Mouse (Mus musculus) lung, embryonic 16.5 days (tissue): ENCODE measurements around the gene Id4. TPM values are rescaled to one million over a fixed set of nuclear protein-coding genes. Genes with fewer than 3 reads are reported as not detected.

Experiments used
- ATAC-seq: fragments of 200-750 bp; cut with Nextera tagmentation; 2 replicates; pipeline ENCODE4 v1.8.0; 2017; ENCODE audit warnings: low read depth, mild to moderate bottlenecking, moderate library complexity
- H3K27ac ChIP-seq: fragments of 300-500 bp; sonication (generic); 2 replicates; pipeline ENCODE4 v1.5.1; 2014; ENCODE audit warnings: mild to moderate bottlenecking, control low read depth, low read length
- H3K27me3 ChIP-seq: fragments of 300-500 bp; sonication (generic); 2 replicates; pipeline ENCODE4 v1.6.1; 2014; ENCODE audit warnings: low read depth, low read length, mixed read lengths; ENCODE audit not compliant: control insufficient read depth, insufficient read depth
- H3K36me3 ChIP-seq: fragments of 300-500 bp; sonication (generic); 2 replicates; pipeline ENCODE4 v1.6.1; 2014; ENCODE audit warnings: low read length; ENCODE audit not compliant: control insufficient read depth, insufficient read depth
- H3K4me1 ChIP-seq: fragments of 300-500 bp; sonication (generic); replicated peaks from 2 replicates; pipeline ENCODE4 v1.6.1; 2014; ENCODE audit warnings: low read length, mixed read lengths; ENCODE audit not compliant: control insufficient read depth, insufficient read depth
- H3K4me2 ChIP-seq: fragments of 300-500 bp; sonication (generic); 2 replicates; pipeline ENCODE4 v1.6.1; 2014; ENCODE audit warnings: low read depth, low read length, control low read depth
- H3K4me3 ChIP-seq: fragments of 300-500 bp; sonication (generic); 2 replicates; pipeline ENCODE4 v1.5.1; 2014; ENCODE audit warnings: mild to moderate bottlenecking, low read length, control low read depth
- H3K9ac ChIP-seq: fragments of 300-500 bp; sonication (generic); 2 replicates; pipeline ENCODE4 v1.6.1; 2014; ENCODE audit warnings: low read length, control low read depth
- H3K9me3 ChIP-seq: fragments of 300-500 bp; sonication (generic); 2 replicates; pipeline ENCODE4 v1.6.1; 2016; ENCODE audit warnings: low read length; ENCODE audit not compliant: control insufficient read depth
- WGBS: fragments of 180-500 bp; shearing (Covaris S2); extraction: QIAGEN DNeasy Blood & Tissue Kit; methylation state at CpG from one replicate; pipeline ENCODE4 v1.1.7; 2014; 5-methylcytosine and 5-hydroxymethylcytosine counted together
- polyA plus RNA-seq: library from polyadenylated mRNA; unstranded; fragments of >200 nt; fragmentation: Nextera tagmentation; extraction: Ambion mirVana; gene quantifications from 2 replicates; pipeline ENCODE4 v1.2.1, GENCODE M21; 2015

The Id4 gene
- polyA plus RNA-seq, 1 experiment from 2014 or later, result 2.0 TPM

GRCm38 (mm10) chr13:48284918-48285693, 24.1 kb downstream of the Id4 start:
- H3K4me2 ChIP-seq, result no peak overlapping the region
- H3K27me3 ChIP-seq, result no peaks in the 10 kb centered on the region
- H3K4me3 ChIP-seq, result no peak overlapping the region
- H3K36me3 ChIP-seq, result no peaks in the 10 kb centered on the region
- H3K9ac ChIP-seq, result no peak overlapping the region
- H3K4me1 ChIP-seq, result no peaks in the 10 kb centered on the region
- no peaks in the 10 kb centered on the region for H3K9me3 ChIP-seq
- H3K27ac ChIP-seq, result no peak overlapping the region
- WGBS, result 74% methylated on average over 9 of the region's 9 CpGs
- no peak for ATAC-seq

GRCm38 (mm10) chr13:48290427-48290826, 29.4 kb downstream of the Id4 start:
- no peaks in the 10 kb centered on the region for H3K27me3 ChIP-seq
- H3K9me3 ChIP-seq, result no peaks in the 10 kb centered on the region
- no peak overlapping the region for H3K4me3 ChIP-seq
- no peak overlapping the region for H3K27ac ChIP-seq
- no peaks in the 10 kb centered on the region for H3K36me3 ChIP-seq
- no peaks in the 10 kb centered on the region for H3K4me1 ChIP-seq
- H3K9ac ChIP-seq, result no peak overlapping the region
- 48% methylated on average over 13 of the region's 13 CpGs for WGBS
- no peak overlapping the region for H3K4me2 ChIP-seq
- no peak for ATAC-seq

DNA sequence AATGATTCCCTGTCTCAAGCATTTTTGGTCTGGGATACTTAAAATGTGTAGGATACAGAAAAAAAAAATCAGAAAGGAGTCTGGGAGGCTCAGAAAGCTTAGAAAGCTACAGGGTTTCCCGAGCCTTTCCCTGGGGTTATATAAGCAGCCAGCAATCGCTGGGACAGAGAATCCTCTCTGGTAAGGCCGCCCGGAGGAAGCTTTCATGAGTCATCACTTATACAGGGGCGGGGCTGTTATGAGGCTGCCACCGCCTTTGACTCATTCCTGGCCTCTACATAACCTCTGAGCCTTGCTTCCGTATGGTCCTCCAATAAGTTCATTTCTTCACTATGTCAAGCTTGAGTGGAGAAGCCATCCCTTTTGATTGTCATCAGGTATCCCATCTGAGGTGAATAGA, 53.5 kb downstream of the Id4 start:
- no peaks in the 10 kb centered on the region for H3K9me3 ChIP-seq
- no peaks in the 10 kb centered on the region for H3K27me3 ChIP-seq
- ATAC-seq, result no peak
- no peak overlapping the region for H3K9ac ChIP-seq
- no peak overlapping the region for H3K4me3 ChIP-seq
- H3K36me3 ChIP-seq, result no peaks in the 10 kb centered on the region
- H3K4me2 ChIP-seq, result no peak overlapping the region
- H3K27ac ChIP-seq, result no peak overlapping the region
- no peaks in the 10 kb centered on the region for H3K4me1 ChIP-seq
- WGBS, result 42% methylated on average over 7 of the region's 7 CpGs
